Mouse (Mus musculus) kidney, adult 2 months (tissue): ENCODE data around the gene Hsh2d. TPM values are rescaled to one million over a fixed set of nuclear protein-coding genes. Genes with fewer than 3 reads are reported as not detected.

Experiments
- DNase-seq: peaks from one replicate; pipeline ENCODE4 v3.0.0; 2021
- H3K27ac ChIP-seq: fragments of 200-500 bp; 2 replicates; pipeline ENCODE4 v1.5.1; 2012; ENCODE audit warnings: low read depth, low read length, control low read depth, inconsistent platforms; ENCODE audit not compliant: insufficient read depth
- H3K27me3 ChIP-seq: fragments of 200-500 bp; replicated peaks from 2 replicates; pipeline ENCODE4 v1.6.1; 2012; ENCODE audit warnings: mild to moderate bottlenecking, moderate library complexity, low read length, inconsistent platforms; ENCODE audit not compliant: control insufficient read depth, insufficient read depth
- H3K36me3 ChIP-seq: fragments of 200-500 bp; 2 replicates; pipeline ENCODE4 v1.6.1; 2012; ENCODE audit warnings: mild to moderate bottlenecking, moderate library complexity, low read length, inconsistent platforms; ENCODE audit not compliant: control insufficient read depth, insufficient read depth
- H3K4me1 ChIP-seq: fragments of 200-500 bp; 2 replicates; pipeline ENCODE4 v1.6.1; 2011; ENCODE audit warnings: low read length; ENCODE audit not compliant: control insufficient read depth, insufficient read depth
- H3K4me3 ChIP-seq: fragments of 200-500 bp; 2 replicates; pipeline ENCODE4 v1.5.1; 2011; ENCODE audit warnings: mild to moderate bottlenecking, low read depth, low read length, control low read depth; ENCODE audit not compliant: insufficient read depth
- CTCF ChIP-seq: fragments of 200-500 bp; conservative IDR thresholded peaks from 2 replicates; pipeline ENCODE4 v1.5.1; 2011; ENCODE audit warnings: low read depth, mild to moderate bottlenecking, control low read depth, low read length, moderate library complexity, mixed read lengths; ENCODE audit not compliant: insufficient read depth, insufficient read length
- POLR2A ChIP-seq: fragments of 200-500 bp; IDR thresholded peaks from one replicate; pipeline ENCODE4 v1.6.1; 2011; ENCODE audit warnings: low read depth, low read length, control low read depth
- WGBS: fragments of 180-500 bp; shearing (Covaris S2); methylation state at CpG from one replicate; pipeline ENCODE4 v1.1.7; 2018; 5-methylcytosine and 5-hydroxymethylcytosine counted together
- polyA plus RNA-seq: library from polyadenylated mRNA; depleted of rRNA; stranded (reverse); fragments of >200 nt; gene quantifications from 2 replicates; pipeline ENCODE4 v1.2.3, GENCODE M21; 2012

Hsh2d gene
- polyA plus RNA-seq, 1 experiment, result 1.9 TPM

DNA sequence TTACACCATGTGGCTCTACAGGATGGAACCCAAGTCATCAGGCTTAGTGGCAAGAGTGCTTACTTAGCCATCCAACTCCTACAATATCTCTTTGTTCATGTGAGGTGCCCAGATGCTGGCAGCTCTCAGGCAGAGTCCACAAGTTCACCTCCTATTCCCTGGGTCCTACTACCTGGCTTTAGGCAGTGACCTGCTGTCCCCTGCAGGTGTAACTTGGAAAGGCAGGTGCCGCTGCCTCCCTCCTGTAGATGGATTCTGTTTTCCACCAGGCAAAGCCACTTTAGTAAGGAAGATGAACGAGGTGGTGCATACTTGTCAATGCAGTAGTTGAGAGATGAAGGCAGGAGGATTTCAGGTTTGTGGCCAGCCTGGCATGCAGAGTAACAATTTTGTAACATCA lies 25.6 kb downstream of the Hsh2d start:
- Histone ChIP-seq H3K27ac (no peak overlapping the region), H3K4me1 (no peaks in the 10 kb centered on the region), H3K4me3 (no peak overlapping the region), H3K27me3 (no peaks in the 10 kb centered on the region), H3K36me3 (no peaks in the 10 kb centered on the region)
- WGBS, result 33% methylated on average over 2 of the region's 2 CpGs
- TF ChIP-seq POLR2A (no peak), CTCF (peak; percentile 91)
- DNase-seq, result peak; percentile 64

DNA sequence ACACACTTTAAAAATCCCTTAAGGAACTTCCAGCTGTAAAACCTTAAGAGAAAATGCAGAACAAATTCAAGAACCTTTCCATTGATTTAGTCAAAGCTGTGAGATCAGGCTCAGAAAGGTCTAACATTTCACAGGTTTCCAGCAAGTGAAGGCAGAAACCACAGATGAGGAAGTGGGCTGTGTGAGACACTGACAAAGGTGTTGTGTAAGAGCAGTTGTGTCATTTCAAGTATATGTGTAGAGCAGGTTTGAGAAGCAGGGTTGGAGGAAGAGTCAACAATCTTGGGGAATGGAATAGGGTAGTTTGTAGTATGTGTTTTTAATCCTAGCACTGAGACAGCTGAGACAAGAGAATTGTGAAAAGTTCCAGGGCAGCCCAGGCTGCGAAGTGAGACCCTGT lies 26.4 kb downstream of the Hsh2d start:
- DNase-seq, result no peak
- Histone ChIP-seq H3K4me3 (no peak overlapping the region), H3K36me3 (no peaks in the 10 kb centered on the region), H3K4me1 (0 out of 2 replicates have a peak, but pooled peaks cover 4% of the 10 kb centered on the region), H3K27ac (no peak overlapping the region), H3K27me3 (no peaks in the 10 kb centered on the region)
- TF ChIP-seq CTCF (no peak), POLR2A (no peak)
- 40% methylated on average over 1 of the region's 1 CpGs for WGBS

DNA sequence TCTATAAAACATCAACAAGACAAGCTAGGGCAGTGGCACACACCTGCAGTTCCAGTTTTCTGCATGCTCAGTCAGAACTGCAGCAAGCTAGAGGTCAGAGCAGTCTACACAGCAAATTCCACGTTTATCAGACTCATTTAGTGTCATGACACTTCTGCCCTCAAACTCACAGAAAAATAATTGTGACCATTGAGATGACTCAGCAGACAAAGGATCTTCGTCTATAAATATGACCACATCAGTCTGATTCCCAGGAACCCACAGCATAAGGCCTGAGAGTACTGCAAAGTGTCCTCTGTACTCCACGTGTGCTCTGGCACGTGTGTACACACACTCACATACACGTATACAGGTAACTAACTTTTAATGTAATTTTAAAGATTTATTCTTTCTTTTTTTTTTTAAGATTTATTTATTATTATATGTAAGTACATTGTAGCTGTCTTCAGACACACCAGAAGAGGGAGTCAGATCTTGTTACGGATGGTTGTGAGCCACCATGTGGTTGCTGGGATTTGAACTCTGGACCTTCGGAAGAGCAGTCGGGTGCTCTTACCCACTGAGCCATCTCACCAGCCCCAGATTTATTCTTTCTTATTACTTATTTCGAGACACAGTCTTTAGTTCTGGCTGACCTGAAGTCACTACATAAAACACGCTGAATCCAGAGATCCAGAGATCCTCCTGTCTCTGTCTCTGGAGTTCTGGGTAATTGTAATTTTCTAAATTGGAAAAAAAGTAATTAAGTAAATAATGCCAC lies 29.5 kb downstream of the Hsh2d start:
- no peak overlapping the region for H3K27ac ChIP-seq
- WGBS, result 66% methylated on average over 10 of the region's 10 CpGs
- DNase-seq, result no peak
- no peaks in the 10 kb centered on the region for H3K27me3 ChIP-seq
- TF ChIP-seq POLR2A (no peak), CTCF (no peak)
- peak overlapping the region; percentile 92; the same call in 1 of the 2 replicates for H3K4me3 ChIP-seq
- no peaks in the 10 kb centered on the region for H3K36me3 ChIP-seq
- H3K4me1 ChIP-seq, result 0 out of 2 replicates have a peak, but pooled peaks cover 4% of the 10 kb centered on the region

DNA sequence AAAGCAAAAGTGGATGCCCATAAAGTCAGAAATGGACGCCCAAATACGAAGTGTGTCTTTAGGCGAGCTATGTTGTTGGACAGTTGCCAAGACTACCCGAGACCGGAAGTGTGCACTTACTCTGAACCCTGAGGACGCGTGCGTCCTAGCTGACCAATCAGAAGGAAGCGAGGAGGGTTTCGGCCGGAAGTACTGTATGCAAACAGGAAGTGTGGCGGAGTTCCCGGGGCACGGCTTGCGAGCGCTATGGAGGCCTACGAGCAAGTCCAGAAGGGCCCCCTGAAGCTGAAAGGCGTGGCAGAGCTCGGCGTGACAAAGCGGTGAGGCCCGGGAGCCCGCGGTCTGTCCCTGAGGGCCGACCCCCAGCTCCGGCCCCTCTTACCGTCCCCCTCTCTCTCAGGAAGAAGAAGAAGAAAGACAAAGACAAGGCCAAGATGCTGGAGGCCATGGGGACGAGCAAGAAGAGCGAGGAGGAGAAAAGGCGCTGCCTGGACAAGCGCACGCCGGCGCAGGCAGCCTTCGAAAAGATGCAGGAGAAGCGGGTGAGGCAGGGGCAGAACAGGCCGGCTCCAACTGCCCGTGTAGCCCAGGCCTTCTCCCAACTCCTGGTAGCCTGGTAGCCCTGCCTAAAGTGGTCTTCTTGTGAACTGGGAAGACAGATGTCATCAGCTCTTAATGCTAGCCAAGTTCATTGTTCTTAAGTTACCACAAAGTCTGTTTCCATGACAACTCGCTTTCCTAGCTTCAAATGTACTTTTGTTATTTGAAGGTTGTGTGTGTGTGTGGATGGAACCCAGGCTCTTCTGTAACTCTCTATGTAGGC lies 30.3 kb downstream of the Hsh2d start, which contains the start of gene Fam32a:
TSS of gene Fam32a (plus strand) at position 190 of the 823 bp plus-strand sequence.
- Histone ChIP-seq H3K27ac (peak within 1 kb of the TSS; percentile 1; the same call in 1 of the 2 replicates), H3K4me1 (0 out of 2 replicates have a peak, but pooled peaks cover 4% of the 10 kb centered on the region), H3K36me3 (no peaks in the 10 kb centered on the region), H3K27me3 (no peaks in the 10 kb centered on the region), H3K4me3 (peak within 1 kb of the TSS; percentile 92)
- 16% methylated on average over 39 of the region's 39 CpGs for WGBS
- peak; percentile 96 for DNase-seq
- TF ChIP-seq POLR2A (no peak), CTCF (no peak)

DNA sequence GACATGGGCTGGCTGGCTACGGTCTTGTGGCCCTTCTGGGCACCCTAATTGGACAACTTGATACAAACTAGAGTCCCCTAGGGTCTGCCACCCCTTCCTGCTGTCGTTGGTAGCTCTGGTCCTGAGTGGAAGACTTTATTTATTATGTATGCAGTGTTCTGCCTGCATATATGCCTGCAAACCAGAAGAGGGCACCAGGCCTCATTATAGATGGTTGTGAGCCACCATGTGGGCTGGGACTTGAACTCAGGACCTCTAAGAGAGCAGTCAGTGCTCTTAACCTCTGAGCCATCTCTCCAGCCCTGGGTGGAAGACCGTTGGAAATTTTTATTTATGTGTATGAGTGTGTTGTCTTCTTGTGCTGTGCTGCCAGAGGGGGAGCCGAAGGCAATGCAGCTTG lies 31.3 kb downstream of the Hsh2d start:
- 82% methylated on average over 4 of the region's 4 CpGs for WGBS
- Histone ChIP-seq H3K36me3 (no peaks in the 10 kb centered on the region), H3K27ac (no peak overlapping the region), H3K4me3 (no peak overlapping the region), H3K27me3 (no peaks in the 10 kb centered on the region), H3K4me1 (0 out of 2 replicates have a peak, but pooled peaks cover 4% of the 10 kb centered on the region)
- TF ChIP-seq CTCF, result peak; percentile 27; the same call in 1 of the 2 replicates
- no peak for TF ChIP-seq POLR2A
- no peak for DNase-seq

DNA sequence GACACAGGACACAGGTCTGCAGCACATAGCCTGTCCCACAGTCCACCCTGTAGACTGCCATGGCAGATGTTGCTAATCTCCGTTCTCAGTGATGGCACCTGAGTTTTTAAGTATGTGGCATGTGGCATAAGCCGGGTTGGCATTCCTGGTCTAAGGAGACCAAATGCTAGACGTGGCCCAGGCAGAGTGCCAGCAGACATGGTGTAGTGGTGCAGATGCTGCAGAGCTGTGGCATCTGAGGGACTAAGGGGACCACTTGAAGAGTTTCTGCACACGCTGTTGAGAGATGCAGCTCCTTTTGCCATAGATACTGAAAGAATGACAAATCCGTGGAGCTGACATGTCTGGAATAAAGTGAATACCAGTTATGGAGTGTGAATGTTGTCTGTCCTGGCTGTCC lies 33.2 kb downstream of the Hsh2d start:
- H3K27ac ChIP-seq, result no peak overlapping the region
- DNase-seq, result no peak

More for the DNA sequence above, 33.2 kb downstream of the Hsh2d start:
- TF ChIP-seq POLR2A, result no peak
- TF ChIP-seq CTCF, result no peak
- Histone ChIP-seq H3K4me1 (0 out of 2 replicates have a peak, but pooled peaks cover 4% of the 10 kb centered on the region), H3K27me3 (no peaks in the 10 kb centered on the region), H3K36me3 (no peaks in the 10 kb centered on the region), H3K4me3 (no peak overlapping the region)
- 83% methylated on average over 5 of the region's 5 CpGs for WGBS
